Mouse (Mus musculus) lung, postnatal 10 days (tissue): ENCODE measurements around the gene Eipr1.
"Not testable (repeated sequence)": the region's sequence is repeated elsewhere in the genome, so short reads cannot be mapped to it uniquely, and the experiment has no call there.

Source experiments
- DNase-seq: peaks from one replicate; pipeline ENCODE4 v3.0.0; 2021

Gene Eipr1

DNA sequence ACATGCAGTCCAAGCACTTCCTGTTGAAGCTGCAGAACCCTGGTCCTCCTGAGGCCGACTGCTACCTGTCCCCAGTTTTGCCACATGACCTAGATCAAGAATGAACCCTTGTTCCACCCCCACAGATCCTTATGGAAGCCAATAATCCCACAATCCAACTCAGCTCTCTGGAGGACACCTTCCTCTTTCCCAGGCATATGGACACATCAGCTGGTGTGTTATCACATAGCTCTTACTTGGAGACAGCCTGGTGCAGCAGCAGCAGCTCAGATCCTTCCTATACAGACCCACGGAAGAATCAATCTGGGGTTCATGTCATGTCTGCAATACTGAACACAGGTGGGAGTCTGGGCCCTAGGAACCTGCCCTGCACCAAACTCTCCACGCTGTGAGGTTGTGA, 145.0 kb downstream of the Eipr1 start:
- no peak for DNase-seq

DNA sequence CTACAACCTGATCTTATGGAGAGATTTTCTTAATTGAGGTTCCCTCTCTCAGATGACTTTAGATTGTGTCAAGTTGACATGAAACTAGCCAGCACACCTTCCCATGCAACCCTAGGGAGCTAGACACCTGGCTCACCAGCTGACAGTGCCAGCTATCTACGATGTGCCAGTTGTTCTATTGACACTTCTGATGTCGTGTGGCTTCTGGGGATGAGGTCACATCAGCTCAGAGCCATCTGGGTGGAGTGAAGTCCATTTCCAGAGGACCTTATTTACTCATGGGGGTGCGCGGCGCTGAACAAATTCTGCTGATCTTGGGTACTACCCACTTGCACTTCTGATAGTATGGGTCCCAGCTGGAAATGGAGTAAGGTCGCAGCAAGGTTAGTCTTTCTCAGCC, 146.7 kb downstream of the Eipr1 start:
- DNase-seq, result no peak

DNA sequence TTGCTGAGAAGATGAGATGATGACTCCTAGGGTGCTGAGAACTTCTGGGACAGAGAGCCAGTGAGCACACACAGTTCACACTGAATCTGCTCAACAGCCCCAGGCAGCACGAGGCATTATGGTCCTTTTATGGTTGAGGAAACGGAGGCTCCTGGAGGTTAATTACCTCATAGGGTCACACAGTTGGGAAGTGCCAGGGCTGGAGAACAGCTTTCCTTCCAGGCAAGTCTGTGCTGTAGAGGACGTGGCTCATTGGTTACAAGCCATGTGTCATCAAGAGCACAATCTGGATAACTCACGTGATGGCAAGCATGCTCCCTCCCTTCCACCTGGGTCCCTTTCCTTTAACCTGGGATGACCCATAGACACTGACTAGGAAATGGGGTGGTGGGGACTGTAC, 148.1 kb downstream of the Eipr1 start:
- DNase-seq, result no peak

DNA sequence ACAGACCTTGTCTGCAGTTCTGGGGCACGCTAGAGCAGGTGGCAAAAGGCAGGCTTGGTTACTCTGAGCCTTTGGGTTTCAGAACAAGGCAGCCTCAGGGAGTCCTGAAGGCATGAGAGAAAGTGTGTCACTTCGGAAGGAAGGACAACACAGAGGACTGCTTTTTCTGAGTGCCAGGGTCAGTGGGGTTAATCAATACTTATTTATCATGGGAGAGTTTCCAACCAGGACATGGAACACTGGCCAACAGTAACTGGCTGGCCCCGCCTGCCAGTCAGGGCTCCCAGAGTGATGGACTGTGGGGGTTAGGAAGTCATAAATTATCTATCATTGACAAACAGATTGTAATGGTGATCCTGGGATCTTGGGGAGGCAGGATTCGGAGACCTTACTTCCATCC, 148.7 kb downstream of the Eipr1 start:
- DNase-seq, result no peak

DNA sequence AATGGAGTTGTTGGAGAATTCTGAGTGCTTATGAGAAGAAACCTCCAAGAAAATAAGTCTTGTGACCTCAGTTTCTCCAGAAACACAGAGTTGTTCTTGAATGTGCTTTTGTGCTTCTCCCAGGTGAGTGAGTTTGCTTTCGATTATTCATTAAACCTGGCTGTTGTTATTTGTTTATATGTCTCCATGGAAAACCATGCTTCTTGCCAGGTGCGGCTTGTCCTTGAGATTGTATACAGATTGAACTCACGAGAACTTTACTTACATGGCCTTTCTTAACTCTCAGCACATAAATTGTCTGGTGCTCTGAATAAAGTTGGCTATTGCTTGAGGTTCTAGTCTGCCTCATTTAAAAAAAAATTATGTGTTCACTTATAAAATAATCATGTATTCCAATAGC, 150.5 kb downstream of the Eipr1 start:
- no peak for DNase-seq

DNA sequence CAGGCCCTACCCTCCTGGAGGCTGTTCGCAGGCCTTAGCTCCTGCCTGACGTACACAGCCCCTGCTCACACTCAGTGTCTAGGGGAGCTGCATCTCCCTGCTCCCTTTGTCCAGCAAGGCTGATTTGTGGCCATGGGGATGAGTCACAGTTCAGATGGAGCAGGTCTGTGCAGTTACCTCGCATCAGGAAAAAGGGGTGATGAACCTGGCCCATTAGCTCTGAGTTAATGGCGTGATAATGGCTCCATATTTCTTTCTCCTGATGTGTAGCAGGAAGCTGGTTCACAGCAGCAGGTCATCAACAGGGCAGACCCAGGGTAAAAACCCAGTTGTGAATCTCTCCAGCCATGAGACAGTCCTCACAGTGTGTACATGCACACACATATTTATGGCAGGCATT, 151.5 kb downstream of the Eipr1 start:
- DNase-seq, result no peak

DNA sequence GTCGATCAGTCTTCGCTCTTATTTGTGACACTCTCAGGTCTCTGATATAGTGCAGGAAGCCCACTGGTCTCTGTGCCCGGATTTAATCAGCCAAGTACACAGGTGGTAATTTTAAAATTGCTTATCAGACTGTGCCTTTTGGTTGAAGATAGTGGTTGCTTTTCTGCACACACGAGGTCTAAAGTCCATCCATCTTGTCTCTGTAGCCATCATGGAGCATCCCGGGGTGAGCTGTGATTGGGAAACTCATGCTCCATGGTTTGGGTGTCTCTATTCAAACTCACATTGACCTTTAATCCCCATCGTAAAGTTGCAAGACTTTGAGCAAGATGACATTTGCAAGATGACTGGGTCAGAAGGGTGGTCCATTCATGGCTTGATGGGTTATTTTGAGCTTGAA, 153.9 kb downstream of the Eipr1 start:
- no peak for DNase-seq

DNA sequence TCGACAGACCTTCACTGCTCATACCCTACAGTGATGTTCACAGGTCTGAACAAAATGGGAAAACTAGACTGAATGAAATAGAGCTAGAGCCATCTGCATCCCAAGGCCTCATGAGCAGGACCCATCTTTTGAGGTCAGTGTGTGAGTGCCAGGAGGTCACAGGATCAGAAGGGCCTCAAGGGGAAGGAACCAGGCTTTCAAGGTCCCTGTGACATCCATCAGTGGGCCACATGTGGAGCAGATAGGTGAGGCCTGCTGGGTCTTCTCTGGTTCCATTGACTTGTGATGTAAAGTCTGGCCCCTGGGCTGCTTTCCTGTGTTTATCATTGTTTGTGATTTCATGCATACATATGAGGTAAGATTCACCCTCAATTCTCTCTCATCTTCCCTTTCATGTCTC, 154.4 kb downstream of the Eipr1 start:
- no peak for DNase-seq

DNA sequence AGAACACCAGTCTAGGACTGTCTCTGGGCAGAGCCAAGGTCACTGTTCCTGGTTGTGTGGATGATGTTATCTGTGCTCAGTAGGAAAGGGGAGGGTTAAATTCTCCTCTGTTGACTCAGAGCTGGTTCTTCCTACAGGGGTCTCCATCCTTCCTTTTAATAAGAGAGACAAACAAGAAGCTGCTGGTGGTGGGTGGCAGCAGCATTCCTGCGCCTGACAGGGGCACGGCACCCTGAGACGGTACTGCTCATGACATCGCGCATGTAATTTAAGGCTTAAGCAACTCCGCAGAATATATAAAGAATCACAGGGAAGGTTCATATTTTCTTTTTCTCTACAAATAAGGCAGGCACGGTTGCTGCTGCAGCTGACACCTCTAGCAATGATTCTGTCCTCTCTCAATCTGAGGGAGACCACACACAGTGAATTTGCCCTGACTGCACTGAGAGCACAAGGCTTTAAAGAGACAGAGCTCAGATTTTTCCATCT, 155.2 kb downstream of the Eipr1 start:
- no peak for DNase-seq

DNA sequence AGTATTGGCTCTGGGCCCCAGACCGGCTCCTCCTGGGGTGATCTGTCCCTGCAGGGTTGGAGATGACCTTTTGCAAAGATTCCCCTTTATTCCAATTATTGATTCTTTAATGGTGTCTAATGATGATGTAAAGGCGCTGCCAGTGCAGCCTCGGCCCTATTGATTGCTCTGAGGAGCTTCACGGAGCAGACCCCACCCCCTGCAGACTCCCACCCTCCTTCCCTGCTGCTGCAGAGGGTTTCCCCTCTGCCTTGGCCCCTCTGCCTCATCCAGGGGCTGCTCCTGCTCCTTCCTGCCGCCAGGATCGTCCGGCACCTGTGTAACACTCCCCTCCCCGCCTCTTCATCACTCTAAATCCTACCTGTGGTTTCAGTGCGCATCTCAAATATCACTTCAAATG, 156.2 kb downstream of the Eipr1 start:
- no peak for DNase-seq

DNA sequence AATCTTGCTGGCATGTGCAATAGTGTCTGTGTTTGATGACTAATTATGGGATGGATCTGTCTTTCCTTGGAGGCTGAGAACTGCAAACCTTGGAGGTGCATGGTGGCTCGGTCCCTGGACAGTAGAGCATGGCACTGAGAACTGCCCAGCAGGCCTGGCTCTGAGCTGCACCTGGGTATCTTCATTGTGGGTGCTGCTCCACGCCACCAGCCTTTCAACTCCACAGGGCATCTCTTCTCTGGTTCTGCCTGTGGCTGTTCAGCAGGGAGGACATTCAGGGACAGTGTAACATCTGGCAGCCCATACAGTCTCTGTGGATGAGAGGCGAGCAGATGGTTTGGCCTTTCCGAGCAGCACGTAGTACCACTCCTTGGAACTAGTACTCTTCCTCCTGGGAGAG, 158.2 kb downstream of the Eipr1 start:
- no peak for DNase-seq

DNA sequence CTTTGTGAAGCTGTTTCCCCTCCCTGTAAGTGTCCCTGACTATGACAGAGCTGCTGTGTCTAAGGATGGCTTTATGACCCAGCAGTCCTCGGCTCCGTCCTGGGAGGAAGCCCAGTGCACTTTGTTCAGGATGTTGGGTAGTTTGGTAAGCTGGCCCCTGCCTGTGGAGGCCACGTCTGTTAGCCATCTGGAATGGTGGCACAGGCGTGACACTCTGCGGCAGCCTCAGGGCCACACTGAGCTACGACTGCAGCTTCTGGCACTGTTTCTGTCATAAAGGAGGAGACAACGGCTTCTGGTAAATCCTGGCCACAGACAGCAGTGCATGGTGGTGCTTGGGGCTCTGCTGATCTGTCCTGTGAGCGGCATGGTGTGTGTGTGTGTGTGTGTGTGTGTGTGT, 159.0 kb downstream of the Eipr1 start:
- DNase-seq, result no peak

DNA sequence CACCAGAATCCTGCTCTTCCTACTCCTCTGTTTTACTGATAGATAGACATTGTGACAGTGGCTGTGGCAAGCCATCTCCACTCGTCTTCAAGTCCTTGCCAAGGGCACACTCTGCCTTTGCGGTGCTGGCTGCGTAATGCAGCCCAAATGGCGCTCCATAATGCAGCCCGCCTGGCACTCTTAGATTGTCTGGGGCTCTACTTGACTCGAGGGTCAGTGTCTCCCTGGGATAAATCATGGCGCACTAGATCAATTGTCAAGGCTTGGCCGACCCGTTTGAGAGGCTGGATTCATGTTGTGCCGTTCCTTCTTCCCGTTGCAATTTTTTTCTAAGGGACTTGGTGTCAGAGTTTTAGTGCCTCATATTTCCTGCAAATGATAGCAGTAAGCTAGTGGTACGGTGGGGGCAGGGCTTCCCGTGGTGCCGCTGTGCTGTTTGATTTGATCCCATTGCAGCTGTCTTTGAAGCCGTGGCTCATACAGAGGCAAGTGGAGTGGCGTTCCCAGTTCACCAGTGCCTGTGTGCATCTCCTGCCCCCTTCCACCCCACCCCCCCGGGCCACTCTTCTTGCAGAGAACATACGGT, 160.8 kb downstream of the Eipr1 start:
- DNase-seq, result no peak

DNA sequence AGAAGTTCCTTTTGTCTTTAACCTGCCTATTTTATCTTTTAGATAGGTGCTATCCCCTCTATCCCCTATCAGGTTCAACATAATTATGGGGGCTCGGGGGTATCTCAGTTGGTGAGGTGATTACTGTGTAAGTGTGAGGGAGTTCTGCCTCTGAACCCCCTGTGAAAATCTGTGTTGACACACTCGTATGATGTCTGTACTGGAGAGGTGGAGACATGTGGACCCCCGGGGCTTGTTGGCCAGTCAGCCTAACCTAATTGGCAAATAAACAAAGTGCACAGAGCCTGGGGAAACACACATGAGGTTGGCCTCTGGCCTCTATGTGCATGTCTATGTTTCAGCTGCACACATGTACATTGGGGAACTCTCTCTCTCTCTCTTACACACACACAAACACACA, 161.5 kb downstream of the Eipr1 start:
- DNase-seq, result no peak

DNA sequence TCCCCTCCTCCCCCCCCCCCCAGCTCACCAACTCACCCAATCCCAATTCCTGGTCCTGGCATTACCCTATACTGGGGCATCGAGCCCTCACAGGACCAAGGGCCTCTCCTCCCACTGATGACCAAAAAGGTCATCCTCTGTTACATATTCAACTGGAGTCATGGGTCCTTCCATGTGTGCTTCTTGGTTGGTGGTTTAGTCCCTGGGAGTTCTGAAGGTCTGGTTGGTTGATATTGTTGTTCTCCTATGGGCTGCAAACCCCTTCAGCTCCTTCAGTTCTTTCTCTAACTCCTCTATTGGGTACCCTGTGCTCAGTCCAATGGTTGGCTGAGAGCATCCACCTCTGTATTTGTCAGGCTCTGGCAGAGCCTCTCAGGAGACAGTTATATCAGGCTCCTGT, 162.5 kb downstream of the Eipr1 start:
- DNase-seq, result not testable (repeated sequence)
